ENCODE assay signal across 19 mouse cellular contexts in genomic region chr15:85406846-85407245, GRCm38 (mm10).
A peak's percentile ranks its signal among the peaks of the same experiment; 100 is the strongest.
DNase-seq lines count a peak whose midpoint lies in the region; ATAC-seq and TF ChIP-seq lines count a peak whose summit lies in the region.
"Had no signal": no experiment of that assay in that cellular context is flagged by ENCODE, and none has a peak within 500 bp of the region (broad histone marks: within the 10 kb centered on the region; RNA-seq: fewer than 3 reads in every experiment).

No protein-coding gene starts in this region.

- peak overlapping the region; percentile 10; the same call in 1 of the 2 replicates for H3K27ac ChIP-seq in heart, embryonic 11.5 days (ENCODE audit: low read depth, low read length)
- H3K27ac ChIP-seq in layer of hippocampus, adult 2 months: peak overlapping the region; percentile 91; the same call in 1 of the 2 replicates
- H3K27ac ChIP-seq: embryonic facial prominence, embryonic 13.5 days; forebrain, embryonic 13.5 days; hindbrain, embryonic 15.5 days had no signal

- no peak overlapping the region for H3K9ac ChIP-seq in heart, embryonic 11.5 days (ENCODE audit: low read depth, low read length)
- H3K9ac ChIP-seq: embryonic facial prominence, embryonic 13.5 days; forebrain, embryonic 13.5 days; forebrain, postnatal 0 days; hindbrain, embryonic 15.5 days had no signal

- no peak overlapping the region for H3K4me2 ChIP-seq in heart, embryonic 11.5 days
- H3K4me2 ChIP-seq: embryonic facial prominence, embryonic 13.5 days; forebrain, embryonic 13.5 days; hindbrain, embryonic 15.5 days had no signal

- intact Hi-C loops in heart, postnatal 10 days (cut with DNase I): no loop called here

- no peak overlapping the region for H3K4me3 ChIP-seq in heart, embryonic 11.5 days (ENCODE audit: low read depth, low read length)
- H3K4me3 ChIP-seq in layer of hippocampus, adult 2 months: no peak overlapping the region
- H3K4me3 ChIP-seq: embryonic facial prominence, embryonic 13.5 days; forebrain, embryonic 13.5 days; hindbrain, embryonic 15.5 days had no signal

- no peak for DNase-seq in heart, postnatal 10 days
- no peak for DNase-seq in layer of hippocampus, adult 2 months (ENCODE audit: low spot score in 2 of 2)
- no peak for DNase-seq in layer of hippocampus, postnatal 10 days (ENCODE audit: low spot score in 2 of 2)
- DNase-seq in 416B (ENCODE audit: low read depth): peak; percentile 53
- DNase-seq in thymus, postnatal 4 days: peak; percentile 34
- no peak for DNase-seq in cerebellum, adult 8-10 months
- DNase-seq: adrenal gland, postnatal 14 days; cerebellum, adult 11-12 months; cerebellum, adult 9-11 months; cerebellum, postnatal 36 days; forebrain, postnatal 0 days; gastrocnemius, postnatal 14 days had no signal

- no peaks in the 10 kb centered on the region for H3K36me3 ChIP-seq in heart, embryonic 11.5 days (ENCODE audit: control insufficient read depth, insufficient read depth, low read length)
- H3K36me3 ChIP-seq: hindbrain, embryonic 15.5 days had no signal

- 34% methylated on average over 1 of the region's 1 CpGs for WGBS in heart, embryonic 11.5 days (ENCODE audit: insufficient replicate concordance)

- no peaks in the 10 kb centered on the region for H3K27me3 ChIP-seq in heart, embryonic 11.5 days (ENCODE audit: control insufficient read depth, insufficient read depth, low read length)
- H3K27me3 ChIP-seq: CH12.LX; embryonic facial prominence, embryonic 13.5 days; forebrain, embryonic 13.5 days; hindbrain, embryonic 15.5 days; Patski had no signal

- ATAC-seq in heart, embryonic 11.5 days (replicated peaks; ENCODE audit: insufficient number of reproducible peaks, low FRiP score, low TSS enrichment): no peak
- ATAC-seq: activated CD4-positive, CD25-positive, alpha-beta regulatory T cell, adult 4 months; forebrain, embryonic 13.5 days; forebrain, postnatal 0 days had no signal

- peaks cover 14% of the 10 kb centered on the region for H3K4me1 ChIP-seq in heart, embryonic 11.5 days (ENCODE audit: control insufficient read depth, insufficient read depth, low read length)

- no peaks in the 10 kb centered on the region for H3K9me3 ChIP-seq in heart, embryonic 11.5 days (replicated peaks; ENCODE audit: control insufficient read depth, low read length)
- H3K9me3 ChIP-seq: embryonic facial prominence, embryonic 13.5 days; forebrain, embryonic 13.5 days; hindbrain, embryonic 15.5 days had no signal

- TF ChIP-seq CTCF in layer of hippocampus, adult 2 months (conservative IDR thresholded peaks at IDR 0.05): no peak

Comparison
In these comparisons a context has a peak if more than half of its experiments do, and no peak if none do; other contexts are left out.
1. DNase-seq: peak in 416B (single experiment) and thymus, postnatal 4 days (single experiment); none in heart, postnatal 10 days (0 of 2), layer of hippocampus, adult 2 months (0 of 2), layer of hippocampus, postnatal 10 days (0 of 2) and cerebellum, adult 8-10 months (single experiment).